Mouse (Mus musculus) G1E (cell line): ENCODE results near the gene Ptprc.

Experiments
- CTCF ChIP-seq: IDR thresholded peaks from 2 replicates; pipeline ENCODE4 v1.5.1; 2012; ENCODE audit warnings: low read depth, low read length, inconsistent platforms, mixed read lengths
- GATA1 ChIP-seq: IDR thresholded peaks from 2 replicates; pipeline ENCODE4 v1.6.1; 2012; ENCODE audit warnings: borderline replicate concordance, low read length, inconsistent platforms, mixed read lengths

DNA sequence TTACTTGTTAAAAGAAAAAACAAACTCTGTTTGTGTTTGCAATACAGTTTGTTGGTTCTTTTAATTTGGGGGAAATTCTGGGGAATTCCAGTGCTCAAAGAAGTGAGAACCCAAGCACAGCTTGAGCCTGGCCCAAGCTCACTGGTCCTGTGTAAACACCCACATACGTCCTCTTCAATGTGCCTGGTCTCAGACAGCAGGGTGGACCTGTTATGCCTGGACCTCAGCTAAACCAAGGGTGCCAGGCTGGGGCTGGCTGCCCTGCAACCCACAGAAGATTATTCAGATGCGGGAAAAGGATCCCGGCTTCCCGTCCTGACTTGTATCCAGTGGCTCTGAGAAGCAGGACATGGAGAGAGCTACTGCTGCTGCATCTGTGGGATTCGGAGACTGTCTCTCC is 138.0 kb downstream of the Ptprc start:
- TF ChIP-seq GATA1 (no peak), CTCF (no peak)
